Mouse (Mus musculus) stomach, postnatal 0 days (tissue): ENCODE measurements at regions not wholly inside any gene's neighbourhood (a gene's known extent, or its start where the extent isn't known, plus 50 kb on each side); places are given as distances from the start of the nearest gene placed in this dataset.
"Not testable (repeated sequence)": the region's sequence is repeated elsewhere in the genome, so short reads cannot be mapped to it uniquely, and the experiment has no call there.

Experiments
- ATAC-seq: fragments of 200-750 bp; cut with Nextera tagmentation; 2 replicates; pipeline ENCODE4 v1.8.0; 2017; ENCODE audit not compliant: low FRiP score, low TSS enrichment
- DNase-seq: peaks from one replicate; pipeline ENCODE4 v3.0.0-alpha.2; 2016; ENCODE audit warnings: low spot score
- H3K27ac ChIP-seq: fragments of 300-500 bp; sonication (generic); replicated peaks from 2 replicates; pipeline ENCODE4 v1.5.1; 2014; ENCODE audit warnings: mild to moderate bottlenecking, control low read depth
- H3K27me3 ChIP-seq: fragments of 300-500 bp; sonication (generic); 2 replicates; pipeline ENCODE4 v1.6.1; 2014; ENCODE audit warnings: low read length; ENCODE audit not compliant: control insufficient read depth, insufficient read depth
- H3K36me3 ChIP-seq: fragments of 300-500 bp; sonication (generic); 2 replicates; pipeline ENCODE4 v1.6.1; 2014; ENCODE audit warnings: low read length, mixed read lengths; ENCODE audit not compliant: control insufficient read depth, insufficient read depth
- H3K4me1 ChIP-seq: fragments of 300-500 bp; sonication (generic); replicated peaks from 2 replicates; pipeline ENCODE4 v1.6.1; 2014; ENCODE audit warnings: antibody characterized with exemption; ENCODE audit not compliant: control insufficient read depth, insufficient read depth
- H3K4me2 ChIP-seq: fragments of 300-500 bp; sonication (generic); replicated peaks from 2 replicates; pipeline ENCODE4 v1.6.1; 2014; ENCODE audit warnings: low read depth, mild to moderate bottlenecking, control low read depth, moderate library complexity
- H3K4me3 ChIP-seq: fragments of 300-500 bp; sonication (generic); 2 replicates; pipeline ENCODE4 v1.5.1; 2014; ENCODE audit warnings: low read depth, low read length, control low read depth
- H3K9ac ChIP-seq: fragments of 300-500 bp; sonication (generic); 2 replicates; pipeline ENCODE4 v1.6.1; 2014; ENCODE audit warnings: mild to moderate bottlenecking, low read length, control low read depth, mixed read lengths
- H3K9me3 ChIP-seq: fragments of 300-500 bp; sonication (generic); 2 replicates; pipeline ENCODE4 v1.6.1; 2016; ENCODE audit warnings: low read length; ENCODE audit not compliant: control insufficient read depth
- CTCF ChIP-seq: IDR thresholded peaks from 2 replicates; pipeline ENCODE4 v1.5.1; 2016; ENCODE audit warnings: antibody characterized with exemption, low read depth, mild to moderate bottlenecking, moderate library complexity
- EP300 ChIP-seq: optimal IDR thresholded peaks from 2 replicates; pipeline ENCODE3; 2016; ENCODE audit warnings: antibody characterized with exemption
- WGBS: fragments of 180-500 bp; shearing (Covaris S2); extraction: QIAGEN DNeasy Blood & Tissue Kit; methylation state at CpG from one replicate; pipeline ENCODE4 v1.1.7; 2014; 5-methylcytosine and 5-hydroxymethylcytosine counted together

DNA sequence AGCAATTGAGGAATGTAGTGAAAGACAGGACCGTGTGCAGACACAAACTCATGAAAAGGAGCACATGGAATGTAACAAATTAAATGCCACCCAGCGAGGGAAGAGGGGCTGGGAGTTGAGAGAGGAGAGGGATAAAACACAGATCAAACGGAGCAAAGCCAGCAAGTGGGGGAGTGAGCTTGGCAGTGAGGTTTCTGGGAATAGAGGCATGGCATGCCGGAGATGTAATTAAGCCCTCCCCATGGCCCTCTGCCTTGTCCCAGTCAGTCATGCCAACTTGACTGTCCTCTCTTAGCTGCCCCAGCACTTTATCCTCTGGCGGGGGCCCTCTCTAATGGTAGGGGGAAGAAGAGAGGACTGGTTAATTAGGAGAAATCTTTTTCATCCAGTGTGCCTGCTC, 141.9 kb downstream of the Spata19 start:
- H3K4me3 ChIP-seq, result no peak overlapping the region
- no peaks in the 10 kb centered on the region for H3K36me3 ChIP-seq
- TF ChIP-seq CTCF (no peak), EP300 (no peak)
- DNase-seq (no peak), ATAC-seq (no peak)
- H3K27ac ChIP-seq, result no peak overlapping the region
- no peaks in the 10 kb centered on the region for H3K27me3 ChIP-seq
- 28% methylated on average over 5 of the region's 5 CpGs for WGBS
- no peaks in the 10 kb centered on the region for H3K4me1 ChIP-seq
- no peaks in the 10 kb centered on the region for H3K9me3 ChIP-seq
- H3K4me2 ChIP-seq, result no peak overlapping the region
- no peak overlapping the region for H3K9ac ChIP-seq

DNA sequence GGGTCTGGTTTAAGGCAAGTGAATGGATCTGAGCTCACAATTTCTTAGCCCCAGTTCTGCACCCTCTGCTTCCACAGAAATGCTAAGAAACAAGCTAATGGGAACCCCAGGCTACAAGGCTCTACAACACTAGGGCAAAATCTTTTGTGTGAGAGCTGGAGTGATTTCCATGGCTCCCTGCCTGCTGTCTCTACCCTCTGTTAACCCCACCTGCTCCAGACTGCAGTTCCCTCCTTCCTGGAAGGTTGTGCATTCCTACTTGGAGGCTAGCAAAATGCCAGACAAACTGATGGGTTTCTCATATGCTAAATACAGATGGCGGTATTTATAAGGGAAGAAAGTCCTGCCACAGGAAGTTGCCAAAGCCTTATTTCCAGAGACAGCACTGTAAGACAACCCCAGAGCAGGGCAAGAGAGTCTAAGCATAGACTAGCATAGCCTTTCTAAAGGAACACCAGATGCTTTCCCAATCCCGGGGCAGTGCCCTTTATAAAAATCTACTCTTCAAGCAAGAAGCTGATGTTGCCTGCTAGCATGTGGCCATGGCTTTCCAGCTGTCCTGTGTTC, 145.1 kb downstream of the Spata19 start:
- ATAC-seq (no peak), DNase-seq (no peak)
- Histone ChIP-seq H3K4me3 (no peak overlapping the region), H3K4me1 (no peaks in the 10 kb centered on the region), H3K27me3 (no peaks in the 10 kb centered on the region), H3K9ac (no peak overlapping the region), H3K36me3 (no peaks in the 10 kb centered on the region), H3K9me3 (no peaks in the 10 kb centered on the region), H3K27ac (no peak overlapping the region), H3K4me2 (no peak overlapping the region)
- TF ChIP-seq CTCF (no peak), EP300 (no peak)
- WGBS, result 74% methylated on average over 2 of the region's 2 CpGs

DNA sequence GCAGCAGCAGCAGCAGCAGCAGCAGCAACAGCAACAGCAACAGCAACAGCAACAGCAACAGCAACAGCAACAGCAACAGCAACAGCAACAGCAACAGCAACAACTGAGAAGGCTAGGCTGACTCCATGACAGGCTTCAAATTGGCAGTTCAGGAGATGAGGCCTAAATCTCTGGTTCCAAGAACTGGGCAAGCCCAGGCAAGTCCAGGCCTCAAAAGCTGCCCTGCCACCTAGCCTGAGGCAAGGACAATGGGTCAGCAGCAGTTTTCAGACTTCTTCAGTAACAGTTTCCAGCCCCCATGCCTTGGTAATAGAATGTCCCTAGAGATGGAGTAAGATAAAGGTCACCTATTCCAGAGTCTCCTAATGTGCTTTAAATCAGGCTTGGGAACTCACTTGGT, 158.1 kb downstream of the Spata19 start:
- not testable (repeated sequence) for H3K9ac ChIP-seq, DNase-seq, H3K4me3 ChIP-seq, ATAC-seq, H3K27ac ChIP-seq, H3K27me3 ChIP-seq, H3K4me1 ChIP-seq, H3K4me2 ChIP-seq, H3K9me3 ChIP-seq, H3K36me3 ChIP-seq

DNA sequence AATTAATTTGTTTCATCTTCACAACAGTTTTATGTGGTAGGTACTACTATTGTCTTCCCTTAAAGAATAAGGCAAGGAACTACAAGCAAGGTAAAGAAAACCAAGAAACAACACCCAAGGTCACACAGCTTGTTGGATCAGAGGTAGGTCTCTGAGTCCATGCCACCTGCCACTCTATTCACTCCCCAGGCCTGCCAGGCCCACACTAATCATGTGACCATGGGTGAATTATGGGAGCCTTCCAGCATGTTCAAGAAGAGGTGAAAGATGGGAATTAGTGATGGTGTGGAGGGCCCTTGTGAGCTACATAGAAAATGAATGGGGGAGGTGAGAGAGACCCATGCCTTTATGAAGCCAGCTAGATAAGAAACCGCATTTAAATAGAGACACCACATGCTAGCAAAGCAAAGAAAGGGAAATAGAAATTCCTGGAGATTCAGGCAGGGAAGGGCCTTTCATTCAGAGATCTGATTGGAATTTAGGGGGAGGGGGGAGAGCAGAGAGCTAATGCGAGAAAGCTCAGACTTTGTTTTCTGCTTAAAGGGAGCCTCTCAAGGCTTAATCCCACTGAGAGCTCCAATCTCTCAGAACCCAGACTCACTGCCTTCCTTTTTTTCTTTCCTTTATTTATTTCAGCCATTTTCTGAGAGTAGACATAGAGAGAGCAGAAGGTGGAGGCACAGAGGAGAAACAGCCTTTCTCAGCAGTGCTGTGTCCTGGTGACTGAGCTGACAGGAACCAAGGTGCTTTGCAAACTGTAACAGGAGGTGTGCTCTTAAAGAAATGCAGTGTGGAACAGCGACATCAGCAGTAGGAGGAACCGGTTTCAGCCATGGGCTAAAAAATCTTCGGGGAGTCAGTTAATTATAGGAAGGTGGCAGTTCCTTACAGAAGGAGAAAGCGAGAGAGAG, 160.0 kb downstream of the Spata19 start:
- Histone ChIP-seq H3K27ac (no peak overlapping the region), H3K9ac (no peak overlapping the region), H3K4me1 (no peaks in the 10 kb centered on the region), H3K4me3 (no peak overlapping the region), H3K36me3 (no peaks in the 10 kb centered on the region), H3K4me2 (no peak overlapping the region), H3K27me3 (no peaks in the 10 kb centered on the region), H3K9me3 (no peaks in the 10 kb centered on the region)
- TF ChIP-seq CTCF, result no peak
- no peak for TF ChIP-seq EP300
- 17% methylated on average over 6 of the region's 6 CpGs for WGBS
- ATAC-seq (no peak), DNase-seq (no peak)

DNA sequence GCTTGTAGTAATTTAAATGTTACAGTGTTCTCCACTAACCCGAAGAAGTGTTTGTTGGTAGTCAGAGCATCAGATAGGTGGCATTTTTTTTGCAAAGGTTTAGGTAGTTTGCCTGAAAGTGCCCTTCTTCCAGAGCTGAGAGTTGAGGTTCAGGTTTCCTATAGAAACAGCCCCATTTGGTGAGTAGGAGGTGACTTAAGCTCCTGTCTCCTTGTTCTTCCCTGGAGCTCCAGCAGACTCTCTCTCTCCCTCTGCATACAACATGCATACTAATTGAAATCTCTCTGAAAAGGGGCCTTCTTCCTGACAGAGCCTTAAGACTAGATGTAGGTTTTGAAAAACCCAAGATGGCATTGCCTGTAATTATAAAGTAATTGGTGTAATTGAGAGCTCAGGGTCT, 161.3 kb downstream of the Spata19 start:
- no peaks in the 10 kb centered on the region for H3K4me1 ChIP-seq
- no peaks in the 10 kb centered on the region for H3K27me3 ChIP-seq
- H3K9me3 ChIP-seq, result no peaks in the 10 kb centered on the region
- H3K27ac ChIP-seq, result no peak overlapping the region
- ATAC-seq (no peak), DNase-seq (no peak)
- H3K9ac ChIP-seq, result no peak overlapping the region
- no peaks in the 10 kb centered on the region for H3K36me3 ChIP-seq
- no peak overlapping the region for H3K4me2 ChIP-seq
- 52% methylated on average over 1 of the region's 1 CpGs for WGBS
- no peak overlapping the region for H3K4me3 ChIP-seq
- TF ChIP-seq CTCF (no peak), EP300 (no peak)

DNA sequence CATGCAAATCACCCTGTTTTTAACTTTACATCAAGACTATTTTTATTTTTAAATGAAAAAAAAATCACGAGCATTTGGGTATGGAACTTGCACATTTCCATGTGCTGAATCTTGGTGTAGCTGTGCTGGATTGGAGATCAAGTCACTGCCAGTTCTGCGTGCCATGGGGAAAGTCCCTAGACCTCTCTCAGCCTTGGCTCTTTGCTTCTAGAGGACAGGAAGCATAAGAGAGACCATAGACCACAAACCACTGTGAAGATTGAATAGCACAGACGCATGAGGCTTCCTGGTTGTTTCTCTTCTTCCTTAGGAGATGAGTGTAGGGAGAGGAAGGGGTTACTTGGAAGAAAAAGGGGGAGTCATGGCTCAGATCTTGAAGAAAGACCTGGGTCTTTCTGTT, 161.7 kb downstream of the Spata19 start:
- no peaks in the 10 kb centered on the region for H3K27me3 ChIP-seq
- H3K4me3 ChIP-seq, result no peak overlapping the region
- no peak for ATAC-seq
- no peak overlapping the region for H3K4me2 ChIP-seq
- H3K36me3 ChIP-seq, result no peaks in the 10 kb centered on the region
- H3K9me3 ChIP-seq, result no peaks in the 10 kb centered on the region
- no peak overlapping the region for H3K27ac ChIP-seq
- no peaks in the 10 kb centered on the region for H3K4me1 ChIP-seq
- 75% methylated on average over 3 of the region's 3 CpGs for WGBS
- H3K9ac ChIP-seq, result no peak overlapping the region
- DNase-seq, result no peak
- TF ChIP-seq CTCF, result no peak
- TF ChIP-seq EP300, result no peak
